Mouse (Mus musculus) myocyte (in vitro differentiated cells): ENCODE results near the gene Abcg2.

Experiments used
- E2F4 ChIP-seq: IDR thresholded peaks from one replicate; pipeline ENCODE4 v1.6.1; 2011; ENCODE audit warnings: mild to moderate bottlenecking, control low read depth, moderate library complexity; ENCODE audit not compliant: insufficient read depth
- MAX ChIP-seq: IDR thresholded peaks from one replicate; pipeline ENCODE4 v1.6.1; 2011; ENCODE audit warnings: low read depth, mild to moderate bottlenecking, control low read depth
- MYOD1 ChIP-seq, 3 experiments: IDR thresholded peaks; one replicate each; pipeline ENCODE4 v1.6.1; 2011; ENCODE audit warnings: control low read depth in 2 of 3, low read depth in 2 of 3, mild to moderate bottlenecking in 2 of 3, moderate library complexity in 1 of 3; ENCODE audit not compliant: insufficient read length in 2 of 3, control insufficient read depth in 1 of 3
- MYOG ChIP-seq, 3 experiments: IDR thresholded peaks; one replicate each; pipeline ENCODE4 v1.6.1; 2011; ENCODE audit warnings: control low read depth in 2 of 3, low read depth in 2 of 3, mild to moderate bottlenecking in 2 of 3; ENCODE audit not compliant: insufficient read length in 2 of 3, control insufficient read depth in 1 of 3, insufficient read depth in 1 of 3
- POLR2A ChIP-seq: IDR thresholded peaks from one replicate; pipeline ENCODE4 v1.6.1; 2011; ENCODE audit warnings: low read depth, mild to moderate bottlenecking, control low read depth, moderate library complexity; ENCODE audit not compliant: insufficient read length
- POLR2AphosphoS2 ChIP-seq: IDR thresholded peaks from one replicate; pipeline ENCODE4 v1.6.1; 2011; ENCODE audit warnings: low read depth, control low read depth; ENCODE audit not compliant: insufficient read length
- SRF ChIP-seq: IDR thresholded peaks from one replicate; pipeline ENCODE4 v1.6.1; 2011; ENCODE audit warnings: low read depth; ENCODE audit not compliant: control insufficient read depth, insufficient read length
- TCF12 ChIP-seq: IDR thresholded peaks from one replicate; pipeline ENCODE4 v1.6.1; 2011; ENCODE audit warnings: mild to moderate bottlenecking, control low read depth; ENCODE audit not compliant: poor library complexity, insufficient read depth, severe bottlenecking
- TCF3 ChIP-seq: IDR thresholded peaks from one replicate; pipeline ENCODE4 v1.6.1; 2011; ENCODE audit warnings: low read depth, control low read depth; ENCODE audit not compliant: insufficient read length
- USF1 ChIP-seq: IDR thresholded peaks from one replicate; pipeline ENCODE4 v1.6.1; 2011; ENCODE audit warnings: low read depth, mild to moderate bottlenecking, control low read depth, moderate library complexity

GRCm38 (mm10) chr6:58641056-58641799 is 56.9 kb downstream of the Abcg2 start:
- TF ChIP-seq POLR2A (no peak), POLR2AphosphoS2 (no peak), USF1 (no peak), MYOG (IDR thresholded peaks at IDR 0.05; ENCODE audit: control insufficient read depth in 1 of 3, insufficient read depth in 1 of 3, insufficient read length in 2 of 3, low read depth in 2 of 3) (no peak), SRF (no peak), TCF3 (no peak), MAX (no peak), TCF12 (no peak), MYOD1 (IDR thresholded peaks at IDR 0.05; ENCODE audit: control insufficient read depth in 1 of 3, insufficient read length in 2 of 3, low read depth in 2 of 3) (no peak), E2F4 (no peak)
